Mouse (Mus musculus) liver, postnatal 0 days (tissue): ENCODE results near the gene Slc25a51.

Experiments used
- CTCF ChIP-seq: sonication (generic); IDR thresholded peaks from 2 replicates; pipeline ENCODE4 v1.5.1; 2016; ENCODE audit warnings: antibody characterized with exemption, low read depth
- EP300 ChIP-seq: IDR thresholded peaks from 2 replicates; pipeline ENCODE4 v1.6.1; 2016; ENCODE audit warnings: antibody characterized with exemption, low read depth, mild to moderate bottlenecking

DNA sequence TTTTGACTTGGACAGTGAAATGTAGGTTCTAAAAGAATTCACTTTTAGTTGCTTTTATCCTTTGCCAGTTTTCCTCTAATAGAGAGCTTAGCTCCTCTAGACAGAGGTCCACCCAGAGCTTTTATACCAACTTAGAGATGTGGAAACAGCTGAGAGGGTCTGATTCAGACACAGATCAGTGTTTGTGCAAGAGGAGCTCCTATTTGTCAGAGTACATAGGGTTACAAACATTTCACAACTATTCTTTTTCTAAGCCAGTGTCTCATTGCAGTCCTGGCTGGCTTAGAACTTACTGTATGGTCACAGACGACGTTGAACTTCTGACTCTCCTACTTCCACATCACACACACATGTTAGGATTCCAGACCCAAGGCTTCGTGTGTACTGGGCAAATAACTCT lies 51.9 kb downstream of the Slc25a51 start:
- no peak for TF ChIP-seq EP300
- no peak for TF ChIP-seq CTCF
